Mouse (Mus musculus) stomach, postnatal 0 days (tissue): ENCODE results near the gene Plau.

Experiments used
- CTCF ChIP-seq: IDR thresholded peaks from 2 replicates; pipeline ENCODE4 v1.5.1; 2016; ENCODE audit warnings: antibody characterized with exemption, low read depth, mild to moderate bottlenecking, moderate library complexity
- EP300 ChIP-seq: optimal IDR thresholded peaks from 2 replicates; pipeline ENCODE3; 2016; ENCODE audit warnings: antibody characterized with exemption

GRCm38 (mm10) chr14:20831915-20832314, 4.5 kb upstream of the Plau start:
- TF ChIP-seq EP300 = no peak
- TF ChIP-seq CTCF = no peak
